Mouse (Mus musculus): ENCODE measurements around the gene Rps6ka1.

DNA sequence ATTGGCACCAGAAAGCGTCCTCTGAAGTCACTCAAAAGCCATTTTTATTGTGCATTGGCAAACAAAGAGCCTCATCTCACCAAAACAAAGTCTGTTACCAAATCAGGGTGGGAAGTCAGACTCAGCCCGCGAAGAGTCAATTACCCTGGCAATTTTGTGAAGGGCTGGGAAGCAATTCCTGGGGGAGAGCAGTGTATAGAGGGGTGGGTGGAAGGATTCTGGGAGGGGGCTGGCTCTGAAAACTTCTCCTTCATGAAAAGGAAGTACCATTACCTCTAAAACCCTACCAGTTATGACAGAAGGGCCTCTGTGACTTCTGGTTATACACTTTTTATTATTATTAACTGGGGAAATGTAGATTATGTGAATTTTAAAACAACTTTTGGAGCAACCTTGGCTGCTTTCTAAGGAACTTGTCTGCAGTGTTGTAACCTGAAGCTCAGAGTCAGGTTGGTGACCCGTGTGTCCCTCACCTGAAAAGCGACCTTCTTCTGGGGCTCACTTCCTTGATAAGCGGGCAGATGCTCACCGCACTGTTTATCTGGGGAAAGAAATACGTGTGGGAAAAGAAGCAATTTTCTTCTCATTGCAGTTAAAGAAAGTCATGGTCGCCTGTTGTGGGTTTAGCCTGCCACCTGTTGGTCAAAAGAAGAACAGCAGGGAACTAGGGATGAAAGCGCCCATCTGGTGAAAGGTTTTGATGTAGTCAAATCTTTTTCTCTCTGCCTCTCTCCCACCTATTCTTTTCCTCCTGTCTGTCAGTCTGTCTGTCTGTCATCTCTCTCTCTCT lies 58.1 kb downstream of the Rps6ka1 start:
- TF ChIP-seq POLR2AphosphoS2 (IDR thresholded peaks at IDR 0.05; ENCODE audit: insufficient read length, low read depth), result no peak
- TF ChIP-seq POLR2A (IDR thresholded peaks at IDR 0.05; ENCODE audit: insufficient read length, low read depth), result no peak
- no peak for TF ChIP-seq USF1 (IDR thresholded peaks at IDR 0.05; ENCODE audit: low read depth)
- no peak for TF ChIP-seq MYOG (IDR thresholded peaks at IDR 0.05; ENCODE audit: control insufficient read depth in 1 of 3, insufficient read depth in 1 of 3, insufficient read length in 2 of 3, low read depth in 2 of 3)
- TF ChIP-seq MYOD1 (IDR thresholded peaks at IDR 0.05; ENCODE audit: control insufficient read depth in 1 of 3, insufficient read length in 2 of 3, low read depth in 2 of 3), result no peak
- no peak for TF ChIP-seq REST (IDR thresholded peaks at IDR 0.05; ENCODE audit: insufficient read depth, insufficient read length)
- TF ChIP-seq E2F4 (IDR thresholded peaks at IDR 0.05; ENCODE audit: insufficient read depth), result no peak
- no peak for TF ChIP-seq MAX (IDR thresholded peaks at IDR 0.05; ENCODE audit: low read depth)
- TF ChIP-seq TCF12 (IDR thresholded peaks at IDR 0.05; ENCODE audit: insufficient read depth, poor library complexity, severe bottlenecking), result no peak
- TF ChIP-seq CEBPB (IDR thresholded peaks at IDR 0.05; ENCODE audit: insufficient read depth, poor library complexity, severe bottlenecking), result no peak
- no peak for TF ChIP-seq TCF3 (IDR thresholded peaks at IDR 0.05; ENCODE audit: insufficient read length, low read depth)
